Mouse (Mus musculus): Measurements from ENCODE around the gene Btg1.

DNA sequence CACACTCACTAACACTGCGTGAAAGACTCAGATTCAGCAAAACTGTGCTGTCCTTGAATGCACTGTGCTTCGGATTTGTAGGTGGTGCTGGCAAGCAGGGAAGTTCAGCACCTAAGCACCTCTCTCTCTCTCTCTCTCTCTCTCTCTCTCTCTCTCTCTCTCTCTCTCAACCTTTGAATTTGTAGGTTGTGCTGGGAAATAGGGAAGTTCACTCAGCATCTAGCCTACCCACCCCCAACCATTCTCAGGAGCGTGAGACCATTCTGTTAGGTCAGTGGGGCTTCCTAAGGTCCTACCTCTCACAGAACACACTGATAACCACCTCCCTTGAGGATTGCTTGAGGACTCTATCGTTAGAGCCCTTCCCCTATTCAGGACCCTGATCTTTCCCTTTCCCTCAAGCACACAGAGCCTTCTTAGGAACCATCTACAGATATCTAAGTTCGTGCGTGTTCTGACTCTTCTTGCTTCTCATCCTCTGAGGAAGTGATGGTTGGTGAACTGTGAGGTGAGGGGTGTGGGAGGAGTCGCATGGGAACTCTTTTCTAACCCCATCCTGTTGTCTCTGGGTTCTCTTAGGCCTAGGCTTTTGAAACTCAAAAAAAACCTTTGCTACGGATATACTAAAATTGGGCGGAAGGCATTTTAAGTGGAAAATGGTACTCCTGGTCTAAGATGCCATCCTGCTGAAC, 47.1 kb downstream of the Btg1 start:
- TF ChIP-seq CTCF (IDR thresholded peaks at IDR 0.05; ENCODE audit: low read depth, low read length) (no peak), POLR2A (IDR thresholded peaks at IDR 0.05; ENCODE audit: extremely low read depth, insufficient read depth, low read length) (no peak)

All from liver, adult 2 months (tissue).